Mouse (Mus musculus) inflammation-experienced regulatory T-cells, adult 6 months (primary cell): ENCODE data around the gene Rpa3. TPM values are rescaled to one million over a fixed set of nuclear protein-coding genes. Genes with fewer than 3 reads are reported as not detected.

Experiments used
- ATAC-seq: one replicate; pipeline ENCODE4 v1.8.0; 2017
- polyA plus RNA-seq, 3 experiments: library from polyadenylated mRNA; unstranded; fragments of 100-300 nt; shearing (Covaris generic); gene quantifications; one replicate each; pipeline ENCODE4 v1.2.1; 2017

The Rpa3 gene
- 100 to 1,000 TPM in 1 of 3 experiments, 10 to 100 TPM in 2; 69.5 to 141 (median 72.2) TPM for polyA plus RNA-seq

DNA sequence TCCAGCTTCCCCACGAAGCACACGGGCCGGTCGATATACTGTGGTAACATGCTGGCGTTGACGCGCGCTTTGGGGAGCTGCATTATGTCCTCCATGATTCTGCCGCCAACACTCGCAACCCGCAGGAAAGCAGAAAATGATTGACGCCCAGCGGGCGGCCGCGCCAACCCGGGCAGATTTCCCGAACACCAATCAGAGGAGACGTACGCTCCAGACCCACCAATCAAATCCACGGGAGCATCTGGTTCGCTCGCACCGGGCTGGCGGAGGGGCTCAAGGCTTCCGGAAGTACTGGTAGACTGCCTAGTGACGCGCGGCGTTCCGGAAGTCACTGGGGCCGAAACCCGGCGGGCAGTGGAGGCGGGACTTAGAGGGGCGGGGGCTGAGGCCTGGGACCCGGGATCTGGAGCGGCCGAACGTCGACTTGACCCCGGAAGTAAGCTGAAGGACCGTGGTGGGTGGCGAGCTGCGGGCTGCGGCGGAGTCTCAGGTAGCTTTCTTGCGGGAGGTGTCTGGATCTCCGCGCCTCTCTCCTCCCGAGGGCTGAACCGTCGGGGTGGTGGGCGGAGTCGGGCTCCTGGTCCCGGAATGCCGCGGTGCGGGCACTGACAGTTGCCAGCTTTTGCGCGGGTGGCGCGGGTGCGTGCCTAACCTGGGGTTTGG lies at the start of gene Rpa3, which contains the start of the genes Umad1 and Gm45062:
Gene Rpa3, minus strand, starts transcription at position 170 of the 663 bp plus-strand sequence.
Gene Umad1, plus strand, starts transcription at position 285 of the 663 bp plus-strand sequence.
Gene Gm45062, plus strand, starts transcription at position 447 of the 663 bp plus-strand sequence.
- ATAC-seq = peak; percentile 98

GRCm38 (mm10) chr6:8307878-8308775 lies 49.2 kb upstream of the Rpa3 start:
- no peak for ATAC-seq

DNA sequence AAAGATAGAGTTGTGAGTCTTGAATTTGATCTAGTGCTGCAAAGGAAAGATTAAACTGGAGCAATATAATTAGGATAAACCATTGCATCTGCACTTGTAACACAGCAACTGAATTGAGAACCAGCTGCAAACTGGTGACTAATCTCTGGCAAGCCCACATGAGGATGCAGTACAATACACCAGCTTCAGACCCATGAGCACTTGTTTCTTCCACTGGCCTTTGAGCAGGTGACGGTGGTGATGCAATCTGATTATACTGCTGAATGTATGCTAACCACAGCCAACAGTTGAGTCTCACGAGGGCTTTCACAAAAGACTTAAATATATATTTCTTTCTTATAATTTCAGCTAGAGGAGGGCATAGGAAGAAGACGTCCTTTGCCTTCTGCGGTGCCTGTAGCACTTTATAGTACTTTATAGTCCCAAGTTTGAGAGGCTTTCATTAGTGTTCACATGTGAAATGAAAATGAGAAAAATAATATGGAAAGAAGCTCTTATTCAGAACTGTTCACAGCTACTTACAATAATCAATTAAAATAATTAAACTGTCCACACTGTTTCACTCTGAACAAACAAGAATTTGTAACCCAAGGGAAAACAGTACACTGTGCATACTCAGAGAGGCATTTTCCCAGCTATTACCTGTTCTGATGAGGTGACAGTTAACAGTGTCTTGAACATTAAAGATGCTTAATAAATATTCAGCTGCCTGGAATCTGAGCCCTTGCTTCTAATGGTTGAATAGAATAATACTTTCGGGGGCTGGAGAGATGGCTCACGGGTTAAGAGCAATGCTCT lies 40.3 kb upstream of the Rpa3 start:
- ATAC-seq = peak; percentile 58

GRCm38 (mm10) chr6:8294048-8294784 lies 35.2 kb upstream of the Rpa3 start:
- ATAC-seq = no peak

- no peak for ATAC-seq
Measured at GRCm38 (mm10) chr6:8288755-8289580, 30.0 kb upstream of the Rpa3 start.

DNA sequence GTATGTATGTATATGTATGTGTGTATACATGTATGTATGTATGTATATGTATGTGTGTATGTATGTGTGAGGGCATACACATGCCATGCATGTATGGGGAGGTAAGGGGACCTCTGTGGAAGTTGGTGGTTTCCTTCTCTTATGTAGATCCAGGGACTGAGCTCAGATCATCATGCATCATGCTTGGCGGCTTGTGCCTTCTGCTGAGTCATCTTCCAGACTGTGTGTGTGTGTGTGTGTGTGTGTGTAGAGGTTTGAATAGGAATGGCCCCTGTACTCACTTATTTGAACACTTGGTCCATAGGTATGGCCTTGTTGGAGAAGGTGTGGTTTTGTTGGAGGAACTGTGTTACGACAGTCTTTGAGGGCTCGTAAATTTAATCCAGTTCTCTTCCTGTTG lies 27.2 kb upstream of the Rpa3 start:
- ATAC-seq = no peak

DNA sequence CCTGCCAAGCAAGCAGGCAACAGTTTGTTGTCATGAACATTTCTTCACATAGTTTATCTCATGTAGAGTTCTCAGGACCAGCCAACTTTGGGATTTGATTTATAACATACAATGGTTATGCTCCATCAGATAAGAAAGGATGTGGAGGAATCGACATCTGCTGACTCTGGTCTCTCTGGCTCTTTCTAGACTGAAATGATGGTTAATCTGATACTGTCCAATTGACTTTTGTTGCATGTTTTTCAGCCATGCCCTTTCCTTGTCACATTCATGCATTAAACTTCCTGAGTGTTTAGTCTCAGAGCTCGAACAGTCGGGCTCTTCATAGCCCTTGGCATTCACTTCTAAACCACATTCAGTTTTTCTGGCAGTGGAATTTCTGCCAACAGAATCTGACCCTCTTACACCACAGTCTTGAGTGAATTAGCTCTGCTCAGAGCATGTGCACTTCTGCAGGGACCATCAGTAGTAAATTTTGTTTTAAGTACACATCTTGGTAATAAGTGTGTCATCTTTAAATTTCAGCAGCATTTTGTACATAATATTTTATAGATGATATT lies 26.5 kb upstream of the Rpa3 start:
- no peak for ATAC-seq

DNA sequence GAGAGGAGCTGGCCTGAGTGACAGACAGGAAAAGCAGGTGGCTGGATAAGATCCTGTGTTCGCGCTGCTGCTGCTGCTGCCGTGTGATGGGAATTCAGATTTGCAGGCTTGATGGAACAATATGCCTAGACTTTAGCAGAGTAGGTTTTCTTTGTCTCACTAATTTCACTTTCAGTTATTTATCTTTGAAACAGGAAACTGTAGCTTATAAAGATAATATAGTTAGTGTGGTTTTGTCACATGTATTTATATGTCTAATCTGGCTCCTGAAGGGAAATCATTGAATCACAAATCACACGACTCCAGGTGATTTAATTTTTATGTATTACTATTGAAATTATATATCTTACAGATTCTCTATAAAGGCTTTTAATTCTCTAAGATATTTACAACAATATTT lies 24.3 kb upstream of the Rpa3 start:
- ATAC-seq = peak; percentile 51

- ATAC-seq = peak; percentile 41
Measured at GRCm38 (mm10) chr6:8278426-8279002, 19.5 kb upstream of the Rpa3 start.

DNA sequence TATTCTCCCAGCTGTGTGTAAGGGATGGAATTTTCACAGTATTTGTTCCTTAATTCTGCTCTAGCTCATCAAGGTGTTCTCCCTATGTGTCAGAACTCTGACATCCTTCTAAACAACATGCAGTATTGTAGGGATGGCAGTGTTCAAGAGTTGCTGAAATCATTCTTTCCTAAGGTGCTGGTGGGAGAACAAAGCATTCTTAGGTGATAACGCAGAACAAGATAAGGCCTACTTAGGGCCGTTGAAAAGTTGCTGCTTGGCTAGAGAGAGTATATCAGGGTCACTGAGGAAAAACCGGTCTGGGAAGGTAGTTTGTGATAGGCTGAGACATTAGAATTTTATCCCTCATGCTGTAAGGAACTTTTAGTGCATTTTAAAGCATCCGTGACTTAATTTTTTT lies 17.5 kb upstream of the Rpa3 start:
- no peak for ATAC-seq

DNA sequence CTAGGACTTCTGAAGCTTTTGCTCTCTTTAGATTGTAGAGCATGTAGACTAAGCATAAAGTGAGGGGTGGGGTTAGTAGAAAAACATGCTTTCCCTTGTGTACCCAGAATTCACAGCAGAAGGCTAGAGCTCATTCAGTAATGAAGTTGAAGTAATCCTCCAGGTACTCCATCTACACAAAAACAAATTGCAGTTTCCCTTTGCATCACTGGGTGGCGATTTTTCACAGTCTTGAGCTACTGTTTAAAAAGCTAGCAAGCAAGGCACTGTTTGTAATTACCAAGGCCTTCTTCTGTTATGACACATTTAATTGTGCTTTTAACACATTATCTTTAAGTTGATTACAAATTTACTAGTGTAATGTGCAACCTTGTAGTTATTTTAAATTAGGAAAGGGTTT lies 16.1 kb upstream of the Rpa3 start:
- ATAC-seq = peak; percentile 75

- peak; percentile 79 for ATAC-seq
Measured at GRCm38 (mm10) chr6:8274387-8275054, 15.5 kb upstream of the Rpa3 start.

DNA sequence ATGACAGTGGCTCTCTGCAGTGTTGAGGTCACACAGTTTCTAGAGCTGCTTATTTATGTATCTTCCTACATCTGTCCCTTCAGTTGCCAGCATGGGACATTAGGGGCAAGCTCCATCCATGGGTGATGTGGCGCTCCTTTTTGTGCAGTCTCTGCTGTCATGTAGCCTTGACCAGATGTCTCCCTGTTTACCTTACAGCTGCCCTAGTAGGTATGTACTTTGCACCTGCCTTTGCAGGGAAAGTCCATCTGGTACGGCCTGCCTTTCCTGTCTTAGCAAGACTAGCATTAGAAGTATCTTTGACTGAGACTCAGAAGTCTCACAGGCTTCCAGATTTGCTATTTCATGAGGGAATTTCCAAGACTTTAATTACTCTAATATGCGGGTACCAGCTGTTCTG lies 12.1 kb upstream of the Rpa3 start:
- ATAC-seq = no peak

DNA sequence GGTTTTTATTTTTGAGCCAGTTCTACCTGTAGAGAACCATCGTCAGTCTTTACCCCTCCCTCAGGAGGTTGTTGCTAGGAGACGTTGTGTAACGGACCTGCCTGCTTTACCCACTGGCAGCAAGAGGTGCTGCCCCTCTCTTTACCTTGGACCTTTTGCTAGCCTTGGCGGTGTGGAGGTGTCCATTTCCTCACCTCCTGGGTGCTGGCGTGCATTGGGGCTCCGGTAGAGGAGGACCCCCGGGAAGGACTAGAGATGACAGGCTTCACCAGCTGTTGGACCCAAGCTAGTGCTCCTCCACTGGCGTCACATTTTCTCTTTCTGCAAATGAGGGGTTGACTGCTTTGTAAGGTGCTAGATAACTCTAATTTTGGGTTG lies 683 bp upstream of the Rpa3 start:
- ATAC-seq = peak; percentile 43

GRCm38 (mm10) chr6:8258316-8258715 lies 657 bp downstream of the Rpa3 start:
- no peak for ATAC-seq

DNA sequence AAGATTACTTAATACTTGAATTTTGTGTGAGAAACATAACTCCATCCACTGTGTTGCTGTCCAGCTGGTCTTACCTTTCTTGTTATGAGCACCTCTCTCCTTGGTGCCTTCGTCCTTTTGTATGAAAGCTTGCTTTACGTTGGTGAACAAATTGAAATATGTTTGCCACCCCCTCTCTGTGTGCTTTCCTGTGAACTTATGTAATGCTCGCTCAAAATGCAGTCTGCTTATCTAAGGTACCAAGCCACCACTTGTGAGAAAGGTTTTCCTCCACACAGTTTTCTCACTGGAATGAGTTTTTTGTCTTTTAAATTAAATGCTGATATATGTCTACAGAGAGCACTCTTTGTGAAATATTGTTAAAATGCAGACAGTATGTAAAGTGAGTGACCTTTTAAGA lies 30.4 kb downstream of the Rpa3 start:
- no peak for ATAC-seq

GRCm38 (mm10) chr6:8227035-8227434 lies 31.9 kb downstream of the Rpa3 start:
- no peak for ATAC-seq

GRCm38 (mm10) chr6:8210661-8211060 lies 48.3 kb downstream of the Rpa3 start:
- ATAC-seq = no peak

GRCm38 (mm10) chr6:8209866-8210186 lies 49.1 kb downstream of the Rpa3 start:
- ATAC-seq = peak; percentile 5
